Comparison of ENCODE assay signal across 8 mouse cellular contexts in the genomic region with DNA sequence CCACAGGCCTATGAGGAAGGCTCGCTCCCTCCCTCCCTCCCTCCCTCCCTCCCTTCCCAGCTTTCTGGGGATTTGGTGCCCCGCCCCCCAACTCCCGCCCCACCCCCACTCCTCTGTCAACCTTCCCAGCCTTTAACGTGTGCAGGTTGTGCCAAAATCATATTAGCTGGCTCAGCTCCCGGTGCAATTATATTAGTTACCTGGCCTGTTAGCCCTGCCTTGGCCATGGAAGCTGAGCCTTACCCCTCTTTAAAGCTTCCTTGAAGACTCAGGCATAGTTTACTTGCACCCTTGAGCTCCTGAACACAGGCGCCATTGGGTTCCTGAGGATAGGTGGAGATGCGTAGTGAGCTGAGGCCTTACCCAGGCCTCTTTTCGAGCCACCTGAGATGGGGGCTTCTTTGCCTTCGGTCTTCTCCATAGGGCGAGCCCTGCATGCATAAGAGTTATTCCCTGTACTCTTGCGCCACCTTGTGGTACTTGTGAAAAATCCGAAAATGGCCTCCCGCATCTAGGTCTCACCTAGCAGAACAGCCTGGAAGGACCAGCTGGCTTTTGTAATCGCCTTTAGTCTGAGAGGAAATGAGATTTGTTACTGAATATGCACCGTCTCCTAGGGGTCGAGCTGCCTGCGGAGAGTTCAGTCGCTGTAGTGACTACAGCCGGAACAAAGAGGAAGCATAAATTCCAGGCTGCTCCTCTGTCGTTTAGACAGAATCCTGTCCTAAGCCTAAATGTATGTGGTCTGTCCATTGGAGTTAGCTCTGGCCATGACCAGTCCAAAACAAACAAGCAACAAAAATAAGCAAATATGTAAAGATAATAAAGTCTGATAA. TPM values are rescaled to one million over a fixed set of nuclear protein-coding genes. Genes with fewer than 3 reads are reported as not detected.
DNase-seq lines count a peak whose midpoint lies in the region; ATAC-seq lines count a peak whose summit lies in the region.

No protein-coding gene starts in this region.

- H3K27ac ChIP-seq in embryonic facial prominence, embryonic 13.5 days, result no peak overlapping the region
- no peak overlapping the region for H3K27ac ChIP-seq in limb, embryonic 12.5 days
- no peak overlapping the region for H3K27ac ChIP-seq in midbrain, embryonic 15.5 days

- no peaks in the 10 kb centered on the region for H3K36me3 ChIP-seq in embryonic facial prominence, embryonic 13.5 days
- H3K36me3 ChIP-seq in limb, embryonic 12.5 days, result no peaks in the 10 kb centered on the region
- no peaks in the 10 kb centered on the region for H3K36me3 ChIP-seq in midbrain, embryonic 15.5 days (replicated peaks)

- H3K9me3 ChIP-seq in embryonic facial prominence, embryonic 13.5 days, result no peaks in the 10 kb centered on the region
- H3K9me3 ChIP-seq in limb, embryonic 12.5 days, result no peaks in the 10 kb centered on the region
- no peaks in the 10 kb centered on the region for H3K9me3 ChIP-seq in midbrain, embryonic 15.5 days

- H3K4me3 ChIP-seq in embryonic facial prominence, embryonic 13.5 days, result no peak overlapping the region
- H3K4me3 ChIP-seq in limb, embryonic 12.5 days (replicated peaks), result no peak overlapping the region
- H3K4me3 ChIP-seq in midbrain, embryonic 15.5 days, result no peak overlapping the region

- 5% methylated on average over 19 of the region's 20 CpGs for WGBS in embryonic facial prominence, embryonic 13.5 days
- WGBS in limb, embryonic 12.5 days, result 10% methylated on average over 19 of the region's 20 CpGs
- 5% methylated on average over 19 of the region's 20 CpGs for WGBS in midbrain, embryonic 15.5 days

- peaks cover 6% of the 10 kb centered on the region for H3K27me3 ChIP-seq in embryonic facial prominence, embryonic 13.5 days
- H3K27me3 ChIP-seq in limb, embryonic 12.5 days, result 0 out of 2 replicates have a peak, but pooled peaks cover 3% of the 10 kb centered on the region
- H3K27me3 ChIP-seq in midbrain, embryonic 15.5 days (replicated peaks), result no peaks in the 10 kb centered on the region

- H3K9ac ChIP-seq in embryonic facial prominence, embryonic 13.5 days, result 0 out of 2 replicates have a peak overlapping the region, but pooled peaks have one; percentile 51
- no peak overlapping the region for H3K9ac ChIP-seq in limb, embryonic 12.5 days (replicated peaks)
- H3K9ac ChIP-seq in midbrain, embryonic 15.5 days, result no peak overlapping the region

- H3K4me2 ChIP-seq in embryonic facial prominence, embryonic 13.5 days, result peak overlapping the region; percentile 44
- H3K4me2 ChIP-seq in limb, embryonic 12.5 days, result peak overlapping the region; percentile 29
- peak overlapping the region; percentile 32; the same call in 1 of the 2 replicates for H3K4me2 ChIP-seq in midbrain, embryonic 15.5 days

- peak; percentile 90 for DNase-seq in 3T3-L1 (ENCODE audit: low read depth, low spot score)
- DNase-seq in adrenal gland, postnatal 25 days, result peak; percentile 48
- DNase-seq in heart, adult 8-10 months (ENCODE audit: low spot score), result peak; percentile 85
- peak; percentile 72 to 78 for DNase-seq in kidney, adult 8-10 months
- DNase-seq in spleen, adult 18-20 months, result peak; percentile 16 to 50

- ATAC-seq in embryonic facial prominence, embryonic 13.5 days (ENCODE audit: insufficient number of reproducible peaks, insufficient read depth, low FRiP score, low TSS enrichment, low read depth), result peak; percentile 71; the same call in 1 of the 2 replicates
- peak; percentile 79 for ATAC-seq in limb, embryonic 12.5 days (ENCODE audit: insufficient number of reproducible peaks, insufficient read depth, low FRiP score, low TSS enrichment, low read depth)
- peak; percentile 84 for ATAC-seq in midbrain, embryonic 15.5 days (replicated peaks)

- H3K4me1 ChIP-seq in embryonic facial prominence, embryonic 13.5 days, result peaks cover 14% of the 10 kb centered on the region; the same call in 1 of the 2 replicates
- peaks cover 4% of the 10 kb centered on the region; the same call in 1 of the 2 replicates for H3K4me1 ChIP-seq in limb, embryonic 12.5 days (replicated peaks)
- peaks cover 18% of the 10 kb centered on the region for H3K4me1 ChIP-seq in midbrain, embryonic 15.5 days

RNA-seq across cellular contexts. Expression of a gene that starts 51.8 kb away (rescaled TPM):
- total RNA-seq in adrenal gland, postnatal 25 days (2021), result 4.0 and 8.3 TPM in 2 replicates
- polyA plus RNA-seq in embryonic facial prominence, embryonic 13.5 days (2015; fragmentation: Nextera tagmentation; extraction: Ambion mirVana), result 1.1 and 1.5 TPM in 2 replicates
- 1 to 10 TPM; 2.3 to 4.3 (median 3.8) TPM for total RNA-seq in heart, adult 8-10 months (2022)
- polyA plus RNA-seq in limb, embryonic 12.5 days (2016; fragmentation: Nextera tagmentation; extraction: Ambion mirVana), result 0.75 and 1.3 TPM in 2 replicates
- 2.7 and 2.9 TPM in 2 replicates for polyA plus RNA-seq in midbrain, embryonic 15.5 days (2015; fragmentation: Nextera tagmentation; extraction: Ambion mirVana)

Comparison
In these comparisons a context has a peak if more than half of its experiments do, and no peak if none do; other contexts are left out.
1. DNase-seq: peak in every context shown above with its lines; median percentile 90 in 3T3-L1; 85 in heart, adult 8-10 months; 75 in kidney, adult 8-10 months; 48 in adrenal gland, postnatal 25 days; 33 in spleen, adult 18-20 months.